Mouse (Mus musculus) layer of hippocampus, postnatal 25 days (tissue): Measurements from ENCODE around the gene Azin2. TPM values are rescaled to one million over a fixed set of nuclear protein-coding genes. Genes with fewer than 3 reads are reported as not detected.

Source experiments
- DNase-seq, 2 experiments: peaks; one replicate each; pipeline ENCODE4 v3.0.0; 2022; ENCODE audit warnings: mixed read lengths in 2 of 2, low spot score in 1 of 2; ENCODE audit errors: extremely low spot score in 1 of 2
- total RNA-seq, 2 experiments: library from RNA; stranded (reverse); gene quantifications; 2 replicates each; pipeline ENCODE4 v1.2.3; 2021

Azin2 gene
- total RNA-seq, 2 experiments from 2014 or later, result 40.7 to 41.8 TPM

- DNase-seq, result no peak
Observed at GRCm38 (mm10) chr4:128980890-128981832, 18.9 kb upstream of the Azin2 start.

- DNase-seq, result no peak
Observed at GRCm38 (mm10) chr4:128978634-128979033, 16.4 kb upstream of the Azin2 start.

GRCm38 (mm10) chr4:128977217-128977616 is 15.0 kb upstream of the Azin2 start:
- no peak for DNase-seq

- DNase-seq, result no peak
Observed at GRCm38 (mm10) chr4:128976577-128976976, 14.3 kb upstream of the Azin2 start.

- no peak for DNase-seq
Observed at GRCm38 (mm10) chr4:128974677-128975076, 12.4 kb upstream of the Azin2 start.

- peak; percentile 53 to 93 for DNase-seq
Observed at GRCm38 (mm10) chr4:128971065-128971694, 8.9 kb upstream of the Azin2 start.

- no peak for DNase-seq
Observed at GRCm38 (mm10) chr4:128970417-128970807, 8.2 kb upstream of the Azin2 start.

- no peak for DNase-seq
Observed at GRCm38 (mm10) chr4:128969607-128970416, 7.6 kb upstream of the Azin2 start.

- DNase-seq, result no peak
Observed at GRCm38 (mm10) chr4:128969081-128969480, 6.8 kb upstream of the Azin2 start.

GRCm38 (mm10) chr4:128966751-128967150 is 4.5 kb upstream of the Azin2 start:
- DNase-seq, result no peak

- no peak for DNase-seq
Observed at GRCm38 (mm10) chr4:128962926-128963290, 666 bp upstream of the Azin2 start.

- DNase-seq, result no peak
Observed at GRCm38 (mm10) chr4:128961301-128962028, 777 bp downstream of the Azin2 start.

GRCm38 (mm10) chr4:128959676-128960075 is 2.6 kb downstream of the Azin2 start:
- no peak for DNase-seq

GRCm38 (mm10) chr4:128958849-128959248 is 3.4 kb downstream of the Azin2 start:
- no peak for DNase-seq

GRCm38 (mm10) chr4:128958156-128958555 is 4.1 kb downstream of the Azin2 start:
- DNase-seq, result no peak

- DNase-seq, result peak in 1 of 2 experiments; percentile 40
Observed at GRCm38 (mm10) chr4:128957155-128957911, 4.9 kb downstream of the Azin2 start.

GRCm38 (mm10) chr4:128953851-128954250 is 8.4 kb downstream of the Azin2 start:
- no peak for DNase-seq

- DNase-seq, result no peak
Observed at GRCm38 (mm10) chr4:128950461-128950860, 11.8 kb downstream of the Azin2 start.

- no peak for DNase-seq
Observed at GRCm38 (mm10) chr4:128949470-128950005, 12.7 kb downstream of the Azin2 start.
